In the genomic region with DNA sequence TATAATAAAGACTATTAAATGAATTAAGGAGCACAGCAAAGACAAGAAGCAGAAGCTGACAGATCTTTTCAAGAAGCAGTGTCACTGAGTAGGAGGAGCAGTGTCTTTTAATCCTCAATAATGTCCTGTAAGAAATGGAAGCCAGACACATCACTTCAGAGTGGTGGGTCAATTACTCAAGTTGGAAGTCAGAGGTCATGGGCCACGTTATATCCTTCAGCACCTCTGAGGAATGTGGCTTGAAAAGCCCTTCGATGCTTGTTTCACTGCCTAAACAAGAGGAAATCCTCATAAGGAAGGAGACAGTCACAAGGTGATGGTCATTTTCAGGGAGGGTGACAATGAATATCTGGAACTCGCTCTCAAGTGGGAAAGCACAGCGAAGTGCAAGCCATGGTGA, we compare ENCODE assay signal across 18 mouse cellular contexts.
"Had no signal": no experiment of that assay in that cellular context is flagged by ENCODE, and none has a peak within 500 bp of the region (broad histone marks: within the 10 kb centered on the region; RNA-seq: fewer than 3 reads in every experiment).

No protein-coding gene starts in this region.

- DNase-seq: kidney, adult 2 months; kidney, postnatal 10 days; kidney, postnatal 4 days; liver, embryonic 13.5 days; lung, adult 2 months; lung, postnatal 14 days; lung, postnatal 4 days; retina, postnatal 1 day; right cerebral cortex, postnatal 25 days; spleen, adult 18-20 months; thymus, postnatal 25 days had no signal

- H3K4me1 ChIP-seq: limb, embryonic 13.5 days; liver, embryonic 13.5 days; stomach, embryonic 15.5 days had no signal

- H3K27ac ChIP-seq: limb, embryonic 10.5 days; limb, embryonic 13.5 days; liver, embryonic 13.5 days; midbrain, embryonic 12.5 days; stomach, embryonic 15.5 days had no signal

- H3K9me3 ChIP-seq: limb, embryonic 10.5 days; limb, embryonic 13.5 days; liver, embryonic 13.5 days; midbrain, embryonic 12.5 days; stomach, embryonic 15.5 days had no signal

- H3K4me2 ChIP-seq: limb, embryonic 13.5 days; liver, embryonic 13.5 days; midbrain, embryonic 12.5 days; stomach, embryonic 15.5 days had no signal

- ATAC-seq: intestine, postnatal 0 days; midbrain, embryonic 16.5 days had no signal

- H3K36me3 ChIP-seq: limb, embryonic 10.5 days; limb, embryonic 13.5 days; liver, embryonic 13.5 days; midbrain, embryonic 12.5 days; stomach, embryonic 15.5 days had no signal

- H3K9ac ChIP-seq: limb, embryonic 13.5 days; liver, embryonic 13.5 days; midbrain, embryonic 12.5 days; stomach, embryonic 15.5 days had no signal

- H3K4me3 ChIP-seq: limb, embryonic 10.5 days; limb, embryonic 13.5 days; liver, embryonic 13.5 days; midbrain, embryonic 12.5 days; myocyte; stomach, embryonic 15.5 days had no signal

- H3K27me3 ChIP-seq: limb, embryonic 13.5 days; liver, embryonic 13.5 days; midbrain, embryonic 12.5 days; stomach, embryonic 15.5 days had no signal
